Mouse (Mus musculus): ENCODE measurements around the gene Gm10563.

GRCm38 (mm10) chr4:155577741-155578140, 67.5 kb downstream of the Gm10563 start:
- TF ChIP-seq CTCF (IDR thresholded peaks at IDR 0.05; ENCODE audit: control insufficient read depth, insufficient read depth, low read length) (no peak), POLR2A (IDR thresholded peaks at IDR 0.05; ENCODE audit: borderline replicate concordance, control insufficient read depth, low read depth, low read length) (no peak)

All from bone marrow, adult 2 months (tissue).